Mouse (Mus musculus): ENCODE data around the gene Kctd15. TPM values are rescaled to one million over a fixed set of nuclear protein-coding genes. Genes with fewer than 3 reads are reported as not detected.

Kctd15 gene
- polyA plus RNA-seq, 1 experiment from 2014 or later: 14.0 TPM

- Histone ChIP-seq H3K4me3 (ENCODE audit: low read length) (no peak overlapping the region), H3K36me3 (ENCODE audit: control insufficient read depth, insufficient read depth, low read length) (no peaks in the 10 kb centered on the region), H3K27ac (ENCODE audit: low read length) (no peak overlapping the region), H3K4me1 (ENCODE audit: control insufficient read depth, insufficient read depth, low read length) (peaks cover 4% of the 10 kb centered on the region; the same call in 1 of the 2 replicates), H3K9me3 (ENCODE audit: control insufficient read depth, low read length) (no peaks in the 10 kb centered on the region), H3K9ac (ENCODE audit: low read depth, low read length) (no peak overlapping the region), H3K4me2 (ENCODE audit: low read depth, low read length) (no peak overlapping the region), H3K27me3 (replicated peaks; ENCODE audit: control insufficient read depth, insufficient read depth, low read length) (no peaks in the 10 kb centered on the region)
- no peak for ATAC-seq
- 73% methylated on average over 5 of the region's 5 CpGs for WGBS
Measured at GRCm38 (mm10) chr7:34607334-34607970, 49.1 kb downstream of the Kctd15 start.

- WGBS: 42% methylated on average over 11 of the region's 11 CpGs
- no peak overlapping the region for H3K27ac ChIP-seq (ENCODE audit: low read length)
- ATAC-seq: no peak
- no peaks in the 10 kb centered on the region for H3K9me3 ChIP-seq (ENCODE audit: control insufficient read depth, low read length)
- H3K9ac ChIP-seq (ENCODE audit: low read depth, low read length): no peak overlapping the region
- H3K4me1 ChIP-seq (ENCODE audit: control insufficient read depth, insufficient read depth, low read length): peaks cover 4% of the 10 kb centered on the region; the same call in 1 of the 2 replicates
- H3K4me2 ChIP-seq (ENCODE audit: low read depth, low read length): no peak overlapping the region
- H3K36me3 ChIP-seq (ENCODE audit: control insufficient read depth, insufficient read depth, low read length): no peaks in the 10 kb centered on the region
- H3K27me3 ChIP-seq (replicated peaks; ENCODE audit: control insufficient read depth, insufficient read depth, low read length): no peaks in the 10 kb centered on the region
- H3K4me3 ChIP-seq (ENCODE audit: low read length): no peak overlapping the region
Measured at GRCm38 (mm10) chr7:34606729-34607128, 49.8 kb downstream of the Kctd15 start.

GRCm38 (mm10) chr7:34606051-34606450 lies 50.5 kb downstream of the Kctd15 start:
- 38% methylated on average over 15 of the region's 15 CpGs for WGBS
- H3K27me3 ChIP-seq (replicated peaks; ENCODE audit: control insufficient read depth, insufficient read depth, low read length): no peaks in the 10 kb centered on the region
- H3K4me1 ChIP-seq (ENCODE audit: control insufficient read depth, insufficient read depth, low read length): peaks cover 4% of the 10 kb centered on the region; the same call in 1 of the 2 replicates
- no peak overlapping the region for H3K4me3 ChIP-seq (ENCODE audit: low read length)
- H3K36me3 ChIP-seq (ENCODE audit: control insufficient read depth, insufficient read depth, low read length): no peaks in the 10 kb centered on the region
- no peak for ATAC-seq
- H3K27ac ChIP-seq (ENCODE audit: low read length): no peak overlapping the region
- 0 out of 2 replicates have a peak overlapping the region, but pooled peaks have one; percentile 24 for H3K9ac ChIP-seq (ENCODE audit: low read depth, low read length)
- H3K4me2 ChIP-seq (ENCODE audit: low read depth, low read length): no peak overlapping the region
- no peaks in the 10 kb centered on the region for H3K9me3 ChIP-seq (ENCODE audit: control insufficient read depth, low read length)

- H3K9me3 ChIP-seq (ENCODE audit: control insufficient read depth, low read length): no peaks in the 10 kb centered on the region
- ATAC-seq: no peak
- no peaks in the 10 kb centered on the region for H3K36me3 ChIP-seq (ENCODE audit: control insufficient read depth, insufficient read depth, low read length)
- no peak overlapping the region for H3K27ac ChIP-seq (ENCODE audit: low read length)
- no peaks in the 10 kb centered on the region for H3K27me3 ChIP-seq (replicated peaks; ENCODE audit: control insufficient read depth, insufficient read depth, low read length)
- H3K4me1 ChIP-seq (ENCODE audit: control insufficient read depth, insufficient read depth, low read length): 0 out of 2 replicates have a peak, but pooled peaks cover 5% of the 10 kb centered on the region
- 57% methylated on average over 9 of the region's 9 CpGs for WGBS
- no peak overlapping the region for H3K9ac ChIP-seq (ENCODE audit: low read depth, low read length)
- H3K4me2 ChIP-seq (ENCODE audit: low read depth, low read length): no peak overlapping the region
- H3K4me3 ChIP-seq (ENCODE audit: low read length): no peak overlapping the region
Measured at GRCm38 (mm10) chr7:34598576-34598975, 58.0 kb downstream of the Kctd15 start.

- H3K4me2 ChIP-seq (ENCODE audit: low read depth, low read length): no peak overlapping the region
- no peak overlapping the region for H3K4me3 ChIP-seq (ENCODE audit: low read length)
- H3K27me3 ChIP-seq (replicated peaks; ENCODE audit: control insufficient read depth, insufficient read depth, low read length): no peaks in the 10 kb centered on the region
- 85% methylated on average over 9 of the region's 9 CpGs for WGBS
- ATAC-seq: no peak
- no peaks in the 10 kb centered on the region for H3K36me3 ChIP-seq (ENCODE audit: control insufficient read depth, insufficient read depth, low read length)
- H3K4me1 ChIP-seq (ENCODE audit: control insufficient read depth, insufficient read depth, low read length): 0 out of 2 replicates have a peak, but pooled peaks cover 5% of the 10 kb centered on the region
- H3K27ac ChIP-seq (ENCODE audit: low read length): no peak overlapping the region
- H3K9me3 ChIP-seq (ENCODE audit: control insufficient read depth, low read length): no peaks in the 10 kb centered on the region
- no peak overlapping the region for H3K9ac ChIP-seq (ENCODE audit: low read depth, low read length)
Measured at GRCm38 (mm10) chr7:34597986-34598385, 58.5 kb downstream of the Kctd15 start.

- Histone ChIP-seq H3K4me2 (ENCODE audit: low read depth, low read length) (no peak overlapping the region), H3K36me3 (ENCODE audit: control insufficient read depth, insufficient read depth, low read length) (no peaks in the 10 kb centered on the region), H3K4me3 (ENCODE audit: low read length) (no peak overlapping the region), H3K9me3 (ENCODE audit: control insufficient read depth, low read length) (no peaks in the 10 kb centered on the region), H3K27ac (ENCODE audit: low read length) (no peak overlapping the region), H3K27me3 (replicated peaks; ENCODE audit: control insufficient read depth, insufficient read depth, low read length) (no peaks in the 10 kb centered on the region), H3K9ac (ENCODE audit: low read depth, low read length) (no peak overlapping the region), H3K4me1 (ENCODE audit: control insufficient read depth, insufficient read depth, low read length) (0 out of 2 replicates have a peak, but pooled peaks cover 5% of the 10 kb centered on the region)
- 49% methylated on average over 14 of the region's 14 CpGs for WGBS
- no peak for ATAC-seq
Measured at GRCm38 (mm10) chr7:34596531-34597235, 59.8 kb downstream of the Kctd15 start.

- Histone ChIP-seq H3K4me2 (ENCODE audit: low read depth, low read length) (no peak overlapping the region), H3K4me3 (ENCODE audit: low read length) (no peak overlapping the region), H3K27ac (ENCODE audit: low read length) (no peak overlapping the region), H3K27me3 (replicated peaks; ENCODE audit: control insufficient read depth, insufficient read depth, low read length) (no peaks in the 10 kb centered on the region), H3K4me1 (ENCODE audit: control insufficient read depth, insufficient read depth, low read length) (0 out of 2 replicates have a peak, but pooled peaks cover 5% of the 10 kb centered on the region), H3K9me3 (ENCODE audit: control insufficient read depth, low read length) (no peaks in the 10 kb centered on the region), H3K9ac (ENCODE audit: low read depth, low read length) (no peak overlapping the region), H3K36me3 (ENCODE audit: control insufficient read depth, insufficient read depth, low read length) (no peaks in the 10 kb centered on the region)
- ATAC-seq: no peak
- 69% methylated on average over 4 of the region's 4 CpGs for WGBS
Measured at GRCm38 (mm10) chr7:34595307-34595565, 61.3 kb downstream of the Kctd15 start.

GRCm38 (mm10) chr7:34594501-34595306 lies 61.8 kb downstream of the Kctd15 start:
- no peak overlapping the region for H3K27ac ChIP-seq (ENCODE audit: low read length)
- no peaks in the 10 kb centered on the region for H3K9me3 ChIP-seq (ENCODE audit: control insufficient read depth, low read length)
- 0 out of 2 replicates have a peak, but pooled peaks cover 5% of the 10 kb centered on the region for H3K4me1 ChIP-seq (ENCODE audit: control insufficient read depth, insufficient read depth, low read length)
- H3K4me3 ChIP-seq (ENCODE audit: low read length): peak overlapping the region; percentile 33
- 26% methylated on average over 18 of the region's 18 CpGs for WGBS
- H3K36me3 ChIP-seq (ENCODE audit: control insufficient read depth, insufficient read depth, low read length): no peaks in the 10 kb centered on the region
- no peaks in the 10 kb centered on the region for H3K27me3 ChIP-seq (replicated peaks; ENCODE audit: control insufficient read depth, insufficient read depth, low read length)
- peak overlapping the region; percentile 46 for H3K4me2 ChIP-seq (ENCODE audit: low read depth, low read length)
- ATAC-seq: no peak
- H3K9ac ChIP-seq (ENCODE audit: low read depth, low read length): no peak overlapping the region; the same call in 1 of the 2 replicates

GRCm38 (mm10) chr7:34590711-34591110 lies 65.8 kb downstream of the Kctd15 start:
- no peak overlapping the region for H3K9ac ChIP-seq (ENCODE audit: low read depth, low read length)
- 96% methylated on average over 11 of the region's 11 CpGs for WGBS

More at GRCm38 (mm10) chr7:34590711-34591110, 65.8 kb downstream of the Kctd15 start:
- Histone ChIP-seq H3K27ac (ENCODE audit: low read length) (no peak overlapping the region), H3K9me3 (ENCODE audit: control insufficient read depth, low read length) (peaks cover 9% of the 10 kb centered on the region; the same call in 1 of the 2 replicates), H3K36me3 (ENCODE audit: control insufficient read depth, insufficient read depth, low read length) (no peaks in the 10 kb centered on the region), H3K27me3 (replicated peaks; ENCODE audit: control insufficient read depth, insufficient read depth, low read length) (no peaks in the 10 kb centered on the region), H3K4me2 (ENCODE audit: low read depth, low read length) (no peak overlapping the region), H3K4me1 (ENCODE audit: control insufficient read depth, insufficient read depth, low read length) (0 out of 2 replicates have a peak, but pooled peaks cover 5% of the 10 kb centered on the region), H3K4me3 (ENCODE audit: low read length) (no peak overlapping the region)
- ATAC-seq: no peak

All from intestine, embryonic 16.5 days (tissue).